Mouse (Mus musculus) E14TG2a.4 (cell line): ENCODE results near the gene Nudt3.

Experiments
- CTCF ChIP-seq: conservative IDR thresholded peaks from 2 replicates; pipeline ENCODE4 v1.5.1; 2014; ENCODE audit warnings: low read length
- NANOG ChIP-seq: IDR thresholded peaks from 2 replicates; pipeline ENCODE4 v1.6.1; 2014; ENCODE audit warnings: borderline replicate concordance, low read length, mixed read lengths
- POU5F1 ChIP-seq: IDR thresholded peaks from 2 replicates; pipeline ENCODE4 v1.6.1; 2014; ENCODE audit warnings: low read length, borderline replicate concordance

- TF ChIP-seq CTCF (no peak), NANOG (no peak), POU5F1 (no peak)
Observed at GRCm38 (mm10) chr17:27609576-27609975, 13.7 kb downstream of the Nudt3 start.
